Mouse (Mus musculus) ES-Bruce4 (cell line): ENCODE measurements around the gene Tbce.

Experiments
- CTCF ChIP-seq: IDR thresholded peaks from one replicate; pipeline ENCODE4 v1.8.1; 2011; ENCODE audit warnings: low read depth, low read length
- EP300 ChIP-seq: IDR thresholded peaks from 2 replicates; pipeline ENCODE4 v1.6.1; 2011; ENCODE audit warnings: low read depth, low read length; ENCODE audit not compliant: insufficient read depth
- POLR2A ChIP-seq: IDR thresholded peaks from one replicate; pipeline ENCODE4 v1.8.1; 2011; ENCODE audit warnings: low read length; ENCODE audit not compliant: insufficient read depth

DNA sequence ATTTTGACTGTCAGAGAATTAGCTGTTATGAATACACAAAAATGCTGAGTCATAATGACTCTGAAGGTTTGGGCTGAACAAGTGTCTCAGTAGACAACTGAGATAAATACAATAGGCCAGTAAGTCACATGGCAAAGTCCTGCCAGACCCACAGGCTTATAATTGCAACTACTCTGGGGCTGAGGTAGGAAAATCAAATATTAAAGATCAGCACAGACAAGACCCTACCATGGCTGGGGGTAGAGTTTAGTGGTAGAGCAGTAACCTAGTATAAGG, 5.4 kb downstream of the Tbce start:
- no peak for TF ChIP-seq CTCF
- TF ChIP-seq POLR2A: no peak
- TF ChIP-seq EP300: no peak
